Mouse (Mus musculus) lung, adult 2 months (tissue): ENCODE data around the gene Gm21972. TPM values are rescaled to one million over a fixed set of nuclear protein-coding genes. Genes with fewer than 3 reads are reported as not detected.
A peak's percentile ranks its signal among the peaks of the same experiment; 100 is the strongest.

Source experiments
- DNase-seq: peaks from one replicate; pipeline ENCODE4 v3.0.0; 2022
- H3K4me1 ChIP-seq: fragments of 200-500 bp; 2 replicates; pipeline ENCODE4 v1.6.1; 2011; ENCODE audit warnings: low read length; ENCODE audit not compliant: control insufficient read depth, insufficient read depth
- H3K4me3 ChIP-seq: fragments of 200-500 bp; replicated peaks from 2 replicates; pipeline ENCODE3; 2011; ENCODE audit warnings: low read depth, mild to moderate bottlenecking, control low read depth, low read length; ENCODE audit errors: extremely low read depth
- CTCF ChIP-seq: fragments of 200-500 bp; IDR thresholded peaks from 2 replicates; pipeline ENCODE4 v1.5.1; 2011; ENCODE audit warnings: mild to moderate bottlenecking, low read length, control low read depth; ENCODE audit not compliant: insufficient read depth
- POLR2A ChIP-seq: fragments of 200-500 bp; IDR thresholded peaks from 2 replicates; pipeline ENCODE4 v1.6.1; 2011; ENCODE audit warnings: low read depth, mild to moderate bottlenecking, control low read depth, low read length, borderline replicate concordance; ENCODE audit errors: extremely low read depth
- WGBS: fragments of 180-500 bp; shearing (Covaris S2); methylation state at CpG from one replicate; pipeline ENCODE4 v1.1.7; 2018; 5-methylcytosine and 5-hydroxymethylcytosine counted together
- polyA plus RNA-seq: library from polyadenylated mRNA; depleted of rRNA; stranded (reverse); fragments of >200 nt; gene quantifications from 2 replicates; pipeline ENCODE4 v1.2.3, GENCODE M21; 2012

Gene Gm21972
- polyA plus RNA-seq, 1 experiment: not detected

DNA sequence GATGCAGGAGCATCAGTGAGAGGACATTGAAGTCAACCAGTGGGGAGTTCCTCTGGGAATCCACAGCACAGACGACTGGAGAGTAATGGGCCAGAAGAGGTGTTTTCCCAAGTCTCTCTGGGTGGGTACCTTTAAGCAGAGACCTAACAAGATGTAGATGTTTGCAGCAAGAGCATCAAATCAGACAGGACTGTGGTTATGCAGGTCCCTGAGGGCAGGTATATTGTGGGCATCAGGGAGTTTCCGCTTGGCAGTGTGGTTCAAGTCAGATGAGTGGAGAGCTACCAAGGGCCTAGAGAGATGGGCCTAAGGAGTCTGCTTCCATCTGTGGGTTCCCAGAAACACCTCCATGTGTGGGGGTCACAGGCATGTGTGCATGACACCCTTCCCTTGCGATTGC is 22.6 kb downstream of the Gm21972 start:
- DNase-seq: no peak
- H3K4me1 ChIP-seq: peaks cover 3% of the 10 kb centered on the region; the same call in 1 of the 2 replicates
- H3K4me3 ChIP-seq: no peak overlapping the region
- TF ChIP-seq POLR2A (no peak), CTCF (no peak)
- WGBS: 78% methylated on average over 3 of the region's 3 CpGs

DNA sequence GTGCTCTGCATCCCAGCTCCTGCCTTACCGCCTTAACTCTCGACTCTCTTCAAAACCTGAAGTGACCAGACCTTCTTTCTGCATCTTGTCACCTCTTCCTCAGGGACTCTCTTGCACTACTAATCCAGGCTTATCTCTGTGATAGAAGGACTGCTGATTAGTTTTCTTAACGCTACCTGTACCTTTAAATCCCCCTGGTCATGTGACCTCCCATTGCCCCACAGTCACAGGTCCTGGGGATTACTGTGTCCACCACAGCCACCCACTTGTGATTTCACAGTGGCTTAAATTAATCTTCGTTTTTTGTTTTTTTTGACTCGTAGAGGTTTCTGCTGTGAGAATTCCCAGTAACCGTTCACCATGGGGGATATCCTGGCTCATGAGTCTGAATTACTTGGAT is 23.2 kb downstream of the Gm21972 start:
- Histone ChIP-seq H3K4me1 (peaks cover 3% of the 10 kb centered on the region; the same call in 1 of the 2 replicates), H3K4me3 (no peak overlapping the region)
- TF ChIP-seq POLR2A: no peak
- no peak for TF ChIP-seq CTCF
- WGBS: 88% methylated on average over 6 of the region's 6 CpGs
- DNase-seq: no peak

DNA sequence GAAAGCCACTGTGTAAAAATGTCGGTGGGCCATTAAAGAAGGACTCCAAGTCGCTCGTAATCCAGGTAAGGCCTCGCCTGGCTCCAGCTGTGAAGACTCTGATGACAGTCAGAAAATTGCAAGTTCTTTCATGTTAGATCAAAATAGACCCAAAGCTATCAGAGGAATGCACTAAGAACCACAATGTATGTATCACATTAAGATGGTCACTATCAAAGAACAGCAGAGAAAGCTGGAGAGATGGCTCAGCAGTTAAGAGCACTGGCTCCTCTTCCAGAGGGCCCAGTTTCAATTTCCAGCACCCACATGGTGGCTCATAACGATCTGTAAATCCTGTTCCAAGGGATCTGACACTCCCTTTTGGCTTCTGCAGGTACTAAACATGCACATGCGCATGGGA is 26.6 kb downstream of the Gm21972 start:
- 91% methylated on average over 6 of the region's 6 CpGs for WGBS
- DNase-seq: no peak
- Histone ChIP-seq H3K4me3 (no peak overlapping the region), H3K4me1 (peaks cover 2% of the 10 kb centered on the region; the same call in 1 of the 2 replicates)
- TF ChIP-seq CTCF (no peak), POLR2A (no peak)

DNA sequence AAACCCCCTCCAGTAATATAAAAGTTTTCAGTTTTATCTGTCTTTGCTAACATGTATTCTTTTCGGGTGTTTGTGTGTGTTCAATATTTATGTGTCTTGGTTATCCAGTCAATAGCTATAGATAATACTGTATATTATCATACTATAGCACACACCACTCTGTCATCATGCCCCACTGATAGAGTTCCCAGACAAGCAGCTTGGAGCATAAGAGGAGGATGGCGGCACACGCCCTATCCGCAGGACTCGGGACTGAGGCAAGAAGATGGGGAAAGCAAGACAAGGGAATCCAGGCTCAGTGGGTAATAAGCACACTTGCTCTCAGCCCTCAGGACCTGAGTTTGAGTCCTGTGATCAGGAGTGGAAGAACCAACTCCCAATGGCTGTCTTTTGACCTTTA is 27.0 kb downstream of the Gm21972 start:
- DNase-seq: no peak
- Histone ChIP-seq H3K4me1 (no peaks in the 10 kb centered on the region), H3K4me3 (no peak overlapping the region)
- 96% methylated on average over 5 of the region's 5 CpGs for WGBS
- no peak for TF ChIP-seq CTCF
- no peak for TF ChIP-seq POLR2A

DNA sequence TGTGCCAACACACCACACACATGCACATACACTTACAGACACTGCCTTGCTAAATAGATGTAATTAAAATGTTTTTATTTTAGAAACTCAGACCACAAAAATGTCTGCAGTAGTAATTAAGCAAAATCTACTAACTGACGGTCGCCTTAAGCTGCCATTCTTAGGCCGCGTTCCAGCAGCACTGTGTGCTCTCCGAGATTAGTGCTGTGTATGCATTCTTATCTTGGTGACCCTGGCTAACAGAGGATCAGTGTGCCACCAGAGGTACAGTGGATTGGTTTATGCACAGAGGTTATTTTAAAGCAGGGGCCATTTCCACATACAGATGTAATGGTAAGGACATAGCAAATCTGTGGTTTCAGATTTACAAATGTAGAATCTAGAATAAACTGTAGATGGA is 27.6 kb downstream of the Gm21972 start:
- no peaks in the 10 kb centered on the region for H3K4me1 ChIP-seq
- WGBS: 87% methylated on average over 5 of the region's 5 CpGs
- DNase-seq: no peak
- no peak overlapping the region for H3K4me3 ChIP-seq
- no peak for TF ChIP-seq CTCF

DNA sequence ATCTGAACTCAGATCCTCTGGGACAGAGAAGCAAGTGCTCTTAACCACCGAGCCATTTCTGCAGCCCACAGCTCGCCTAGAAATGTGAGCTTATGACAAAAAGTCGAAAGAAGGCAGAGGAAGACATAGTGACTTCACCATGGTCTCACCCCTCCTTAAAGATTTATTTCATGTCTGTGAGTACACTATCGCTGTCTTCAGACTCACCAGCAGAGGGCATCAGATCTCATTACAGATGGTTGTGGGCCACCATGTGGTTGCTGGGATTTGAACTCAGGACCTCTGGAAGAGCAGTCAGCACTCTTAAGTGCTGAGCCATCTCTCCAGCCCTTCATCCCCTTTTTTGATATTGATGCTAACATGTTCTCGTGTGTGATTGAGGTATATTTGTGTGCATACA is 41.2 kb downstream of the Gm21972 start:
- H3K4me3 ChIP-seq: no peak overlapping the region
- no peaks in the 10 kb centered on the region for H3K4me1 ChIP-seq
- TF ChIP-seq POLR2A: no peak
- TF ChIP-seq CTCF: no peak
- no peak for DNase-seq
- WGBS: 91% methylated on average over 5 of the region's 5 CpGs

DNA sequence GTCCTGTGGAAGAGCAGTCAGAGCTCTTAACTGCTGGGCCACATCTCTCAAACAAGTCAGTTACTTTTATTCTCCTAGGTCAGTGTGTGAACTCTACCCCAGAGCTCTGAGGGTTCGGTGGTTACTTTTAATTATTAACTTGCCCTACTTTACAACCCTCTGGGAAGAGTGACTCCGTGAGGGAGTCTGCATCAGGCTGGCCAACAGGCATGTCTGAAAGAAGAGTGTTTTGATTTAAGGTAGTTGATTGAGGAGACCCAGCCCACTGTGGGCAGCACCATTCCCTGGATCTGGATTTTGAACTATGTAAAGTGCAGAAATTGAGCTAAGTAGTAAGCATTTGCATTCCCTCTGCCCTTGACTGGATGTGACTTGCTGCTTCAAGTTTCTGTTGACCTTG is 42.6 kb downstream of the Gm21972 start:
- 61% methylated on average over 2 of the region's 2 CpGs for WGBS
- TF ChIP-seq POLR2A: no peak
- TF ChIP-seq CTCF: no peak
- Histone ChIP-seq H3K4me3 (no peak overlapping the region), H3K4me1 (no peaks in the 10 kb centered on the region)
- no peak for DNase-seq

DNA sequence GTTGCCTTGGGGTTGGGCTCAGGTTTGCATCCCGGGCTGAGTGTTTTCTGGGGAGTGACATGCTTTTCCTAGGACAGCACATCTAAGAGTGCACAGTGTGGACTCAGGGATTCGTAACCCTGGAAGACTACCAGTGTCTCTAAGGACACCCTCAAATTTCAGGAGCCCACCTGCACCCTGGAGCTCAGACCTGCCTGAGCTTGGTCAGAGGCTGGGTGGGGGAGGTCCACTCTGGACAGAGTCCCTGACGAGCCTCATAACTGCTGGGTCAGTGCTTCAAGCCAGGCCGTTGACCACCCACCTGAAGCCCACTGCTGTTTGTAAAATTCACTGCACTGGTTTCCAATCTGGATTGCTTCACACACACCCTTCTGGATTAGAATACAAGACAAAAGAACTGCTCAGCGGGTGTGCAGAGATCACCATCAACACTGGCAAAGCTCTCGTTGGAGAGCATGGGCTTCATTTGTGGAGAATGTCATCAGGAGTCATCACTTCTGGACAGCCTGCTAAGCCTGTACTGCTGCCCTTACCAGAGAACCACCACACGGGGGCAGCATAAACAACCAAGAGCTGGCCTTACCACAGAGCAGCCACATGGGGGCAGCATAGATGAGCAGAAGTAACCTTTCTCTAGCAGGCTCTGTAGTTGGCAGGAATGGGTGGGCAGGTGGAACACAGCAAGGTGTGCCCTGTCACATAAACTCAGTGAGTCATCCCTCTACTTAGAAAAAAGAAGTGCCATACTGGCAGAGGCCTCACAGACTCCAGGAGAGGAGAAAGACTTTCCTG is 45.2 kb downstream of the Gm21972 start:
- peak; percentile 70 for DNase-seq
- Histone ChIP-seq H3K4me3 (no peak overlapping the region), H3K4me1 (no peaks in the 10 kb centered on the region)
- WGBS: 41% methylated on average over 7 of the region's 7 CpGs
- peak; percentile 100 for TF ChIP-seq CTCF
- no peak for TF ChIP-seq POLR2A

DNA sequence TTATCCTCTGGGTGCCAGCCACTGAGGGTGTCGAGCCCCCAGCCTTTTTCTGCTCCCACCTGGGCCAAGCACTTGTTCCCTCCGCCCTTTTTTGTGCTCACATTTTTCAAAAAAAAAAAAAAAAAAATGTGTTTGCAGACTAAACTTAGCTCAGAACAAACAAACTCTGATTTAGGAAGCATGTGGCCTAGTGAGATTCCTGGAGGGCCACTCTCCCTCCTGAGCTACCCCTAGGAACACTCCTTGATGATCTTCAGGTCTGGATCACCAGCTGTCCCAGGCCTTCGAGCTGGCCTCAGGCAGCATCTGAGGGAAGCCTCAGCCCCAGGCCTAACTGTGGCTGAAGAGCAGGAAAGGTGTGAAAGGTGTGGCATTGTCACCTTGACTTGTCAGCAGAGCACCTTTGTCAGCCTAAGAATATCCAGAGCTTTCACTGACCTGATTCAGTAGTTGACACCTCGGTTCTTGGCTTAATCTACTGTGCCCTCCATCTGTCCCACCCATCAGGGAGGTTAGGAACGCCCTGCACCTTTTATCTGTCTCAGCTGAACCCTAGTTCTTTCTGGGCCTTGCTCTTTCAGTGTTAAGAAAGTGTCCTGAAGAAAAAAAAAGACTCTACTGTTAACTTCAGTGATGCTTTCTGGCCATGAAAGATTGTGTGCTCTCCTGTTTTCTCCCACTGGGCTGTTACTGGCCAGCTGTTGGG is 48.7 kb downstream of the Gm21972 start:
- Histone ChIP-seq H3K4me1 (no peaks in the 10 kb centered on the region), H3K4me3 (no peak overlapping the region)
- TF ChIP-seq CTCF: no peak
- TF ChIP-seq POLR2A: no peak
- WGBS: 64% methylated on average over 5 of the region's 5 CpGs
- no peak for DNase-seq
